Mouse (Mus musculus) heart, embryonic 12.5 days (tissue): ENCODE measurements around the gene Ankfy1. TPM values are rescaled to one million over a fixed set of nuclear protein-coding genes. Genes with fewer than 3 reads are reported as not detected.

Experiments
- ATAC-seq: fragments of 200-750 bp; cut with Nextera tagmentation; 2 replicates; pipeline ENCODE4 v1.8.0; 2017; ENCODE audit warnings: moderate TSS enrichment, moderate library complexity; ENCODE audit not compliant: insufficient number of reproducible peaks, low FRiP score
- H3K27ac ChIP-seq: fragments of 300-500 bp; sonication (generic); 2 replicates; pipeline ENCODE4 v1.5.1; 2016; ENCODE audit warnings: mild to moderate bottlenecking, moderate library complexity; ENCODE audit not compliant: poor library complexity, severe bottlenecking
- H3K27me3 ChIP-seq: fragments of 300-500 bp; sonication (generic); replicated peaks from 2 replicates; pipeline ENCODE4 v1.6.1; 2016; ENCODE audit warnings: mild to moderate bottlenecking, moderate library complexity
- H3K36me3 ChIP-seq: fragments of 300-500 bp; sonication (generic); 2 replicates; pipeline ENCODE4 v1.6.1; 2016; ENCODE audit warnings: mild to moderate bottlenecking, moderate library complexity
- H3K4me1 ChIP-seq: fragments of 300-500 bp; sonication (generic); replicated peaks from 2 replicates; pipeline ENCODE4 v1.6.1; 2016; ENCODE audit warnings: mild to moderate bottlenecking
- H3K4me2 ChIP-seq: fragments of 300-500 bp; sonication (generic); 2 replicates; pipeline ENCODE4 v1.6.1; 2016; ENCODE audit warnings: mild to moderate bottlenecking, moderate library complexity
- H3K4me3 ChIP-seq: fragments of 300-500 bp; sonication (generic); 2 replicates; pipeline ENCODE4 v1.5.1; 2016; ENCODE audit warnings: mild to moderate bottlenecking
- H3K9ac ChIP-seq: fragments of 300-500 bp; sonication (generic); 2 replicates; pipeline ENCODE4 v1.6.1; 2016; ENCODE audit warnings: mild to moderate bottlenecking, moderate library complexity
- H3K9me3 ChIP-seq: fragments of 300-500 bp; sonication (generic); replicated peaks from 2 replicates; pipeline ENCODE4 v1.6.1; 2016; ENCODE audit warnings: mild to moderate bottlenecking, moderate library complexity
- WGBS: fragments of 180-500 bp; shearing (Covaris S2); methylation state at CpG from one replicate; pipeline ENCODE4 v1.1.7; 2016; 5-methylcytosine and 5-hydroxymethylcytosine counted together
- microRNA-seq: library from miRNA; unstranded; fragments of <30 nt; microRNA quantifications from one replicate; pipeline ENCODE4, GENCODE M21; 2017
- polyA plus RNA-seq: library from polyadenylated mRNA; unstranded; fragments of >200 nt; fragmentation: Nextera tagmentation; extraction: Ambion mirVana; gene quantifications from 2 replicates; pipeline ENCODE4 v1.2.1, GENCODE M21; 2016

Gene Ankfy1
- polyA plus RNA-seq, 1 experiment from 2014 or later = 25.8 TPM

DNA sequence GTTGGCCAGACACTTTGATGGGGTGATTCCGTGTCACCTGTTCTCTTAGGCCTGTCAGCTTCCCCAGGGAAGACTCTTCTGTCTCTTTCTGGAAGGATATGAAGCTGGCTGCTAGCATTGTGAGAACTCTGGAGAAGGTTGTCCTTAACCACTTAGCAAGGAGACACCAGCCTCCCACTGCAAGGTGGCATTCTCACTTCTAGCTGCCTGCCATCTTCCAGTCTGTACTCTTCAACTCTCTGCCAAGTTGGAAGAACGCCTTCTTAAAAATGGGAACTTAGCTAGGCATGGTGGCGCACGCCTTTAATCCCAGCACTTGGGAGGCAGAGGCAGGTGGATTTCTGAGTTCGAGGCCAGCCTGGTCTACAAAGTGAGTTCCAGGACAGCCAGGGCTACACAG, 123.9 kb downstream of the Ankfy1 start:
- no peak for ATAC-seq
- no peak overlapping the region for H3K27ac ChIP-seq
- H3K36me3 ChIP-seq = peaks cover 3% of the 10 kb centered on the region; the same call in 1 of the 2 replicates
- no peaks in the 10 kb centered on the region for H3K27me3 ChIP-seq
- H3K9me3 ChIP-seq = no peaks in the 10 kb centered on the region
- no peak overlapping the region for H3K9ac ChIP-seq
- 96% methylated on average over 5 of the region's 5 CpGs for WGBS
- H3K4me3 ChIP-seq = no peak overlapping the region
- H3K4me2 ChIP-seq = no peak overlapping the region
- no peaks in the 10 kb centered on the region for H3K4me1 ChIP-seq

DNA sequence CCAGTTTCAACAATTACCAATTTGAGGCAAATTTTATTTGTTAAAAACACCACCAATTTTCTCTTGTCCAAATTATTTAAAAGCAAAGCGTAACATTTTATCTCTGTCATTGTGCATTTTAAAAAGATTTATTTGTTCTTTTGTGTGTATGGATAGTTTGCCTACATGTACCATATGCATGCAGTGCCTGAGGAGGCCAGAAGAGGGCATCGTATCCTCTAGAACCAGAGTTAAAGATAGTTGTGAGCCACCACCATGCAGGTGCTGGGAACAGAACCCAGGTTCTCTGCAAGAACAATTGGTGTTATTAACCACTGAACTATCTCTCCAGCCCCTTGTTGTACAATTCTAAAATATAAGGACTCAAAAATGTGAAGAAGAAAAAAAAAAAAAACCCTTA, 124.4 kb downstream of the Ankfy1 start:
- 64% methylated on average over 2 of the region's 2 CpGs for WGBS
- Histone ChIP-seq H3K4me3 (no peak overlapping the region), H3K4me2 (no peak overlapping the region), H3K27me3 (no peaks in the 10 kb centered on the region), H3K9me3 (no peaks in the 10 kb centered on the region), H3K9ac (no peak overlapping the region), H3K27ac (no peak overlapping the region), H3K4me1 (no peaks in the 10 kb centered on the region), H3K36me3 (peaks cover 7% of the 10 kb centered on the region; the same call in 1 of the 2 replicates)
- no peak for ATAC-seq

DNA sequence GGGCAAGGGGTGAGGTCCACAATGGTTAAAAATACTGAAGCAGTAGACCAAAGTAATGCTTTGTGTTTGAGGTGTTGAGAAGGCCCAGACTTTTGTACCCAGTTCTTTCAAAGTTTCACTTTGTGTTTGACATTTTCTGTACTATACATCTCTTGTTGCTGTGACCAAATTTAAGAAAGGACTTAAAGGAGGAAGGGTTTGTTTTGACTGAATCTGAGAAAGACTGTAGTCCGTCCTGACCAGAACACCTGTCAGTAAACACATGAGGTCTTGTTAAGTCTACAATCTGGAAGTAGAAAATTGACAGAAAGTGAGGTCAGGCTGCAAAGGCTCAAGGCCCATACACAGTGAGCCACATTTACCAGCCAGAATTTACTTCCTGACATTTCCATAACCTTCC, 127.1 kb downstream of the Ankfy1 start:
- WGBS = 88% methylated on average over 1 of the region's 1 CpGs
- ATAC-seq = no peak
- Histone ChIP-seq H3K4me3 (no peak overlapping the region), H3K27me3 (no peaks in the 10 kb centered on the region), H3K27ac (no peak overlapping the region), H3K36me3 (peaks cover 25% of the 10 kb centered on the region), H3K4me2 (no peak overlapping the region), H3K9me3 (no peaks in the 10 kb centered on the region), H3K4me1 (no peaks in the 10 kb centered on the region), H3K9ac (no peak overlapping the region)

DNA sequence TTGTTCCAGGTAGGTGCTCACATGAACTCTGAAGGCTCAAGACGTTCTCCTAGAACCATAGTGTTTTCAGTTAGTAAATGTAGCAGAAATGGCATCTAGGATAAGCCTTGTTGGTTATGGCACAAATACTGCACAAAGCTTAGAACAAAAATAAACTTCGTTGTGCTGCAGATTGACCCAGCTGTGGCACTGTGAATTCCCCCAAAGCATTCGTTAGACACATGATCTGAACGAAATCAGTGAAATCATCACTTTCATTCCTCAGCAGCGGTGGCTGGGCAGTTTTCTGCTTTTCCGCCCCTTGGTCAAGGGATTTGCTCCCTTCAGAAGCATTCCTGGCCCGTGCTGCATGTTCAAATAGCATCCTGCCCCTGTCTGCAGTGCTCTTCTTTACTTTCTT, 128.3 kb downstream of the Ankfy1 start:
- Histone ChIP-seq H3K36me3 (peaks cover 33% of the 10 kb centered on the region), H3K4me1 (no peaks in the 10 kb centered on the region), H3K9ac (no peak overlapping the region), H3K4me3 (no peak overlapping the region), H3K27me3 (no peaks in the 10 kb centered on the region), H3K4me2 (no peak overlapping the region), H3K27ac (no peak overlapping the region), H3K9me3 (no peaks in the 10 kb centered on the region)
- WGBS = 89% methylated on average over 7 of the region's 7 CpGs
- ATAC-seq = no peak

DNA sequence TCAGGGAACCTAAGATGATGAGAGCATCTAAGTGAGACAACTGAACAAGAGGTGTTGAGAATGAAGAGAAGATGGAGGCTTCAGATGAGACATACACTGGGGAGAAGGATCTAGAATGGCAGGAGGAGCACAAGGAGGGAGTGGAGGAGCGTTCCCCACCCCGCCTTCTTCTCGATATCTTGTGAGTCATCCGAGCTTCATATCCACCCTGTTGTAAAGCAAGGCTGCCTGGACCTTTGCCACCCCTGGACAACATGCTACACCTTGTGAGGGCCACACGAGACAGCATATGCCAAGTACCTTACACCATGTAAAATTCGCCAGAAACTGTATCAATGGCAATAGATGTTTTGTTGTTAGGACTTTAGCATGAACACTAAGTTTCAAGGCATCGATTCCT, 131.2 kb downstream of the Ankfy1 start:
- WGBS = 90% methylated on average over 7 of the region's 7 CpGs
- no peak for ATAC-seq
- Histone ChIP-seq H3K9ac (no peak overlapping the region), H3K27me3 (no peaks in the 10 kb centered on the region), H3K4me3 (no peak overlapping the region), H3K4me1 (no peaks in the 10 kb centered on the region), H3K27ac (no peak overlapping the region), H3K36me3 (peaks cover 48% of the 10 kb centered on the region), H3K9me3 (no peaks in the 10 kb centered on the region), H3K4me2 (no peak overlapping the region)

Small RNAs within 50 kb of the gene (microRNA-seq; reads per million reads assigned to microRNA genes)
- gene Gm25678 = not detected

Other genes with a start within 250 kb of the Ankfy1 start
- 99.5 and 106 TPM in 2 replicates for gene Mybbp1a, start 248.7 kb upstream of the Ankfy1 start, polyA plus RNA-seq
- 3.3 and 3.5 TPM in 2 replicates for gene Spns2, start 200.1 kb upstream of the Ankfy1 start, polyA plus RNA-seq
- 0.10 and 0.19 TPM in 2 replicates for gene Spns3, start 139.5 kb upstream of the Ankfy1 start, polyA plus RNA-seq
- 68.5 and 71.0 TPM in 2 replicates for gene Ube2g1, start 82.7 kb upstream of the Ankfy1 start, polyA plus RNA-seq
- 5.5 and 6.3 TPM in 2 replicates for gene Cyb5d2, start 106.1 kb downstream of the Ankfy1 start, polyA plus RNA-seq
- gene Zzef1, start 106.2 kb downstream of the Ankfy1 start, polyA plus RNA-seq = 7.7 and 8.1 TPM in 2 replicates